Mouse (Mus musculus) hindbrain, embryonic 14.5 days (tissue): Measurements from ENCODE around the gene Med21. TPM values are rescaled to one million over a fixed set of nuclear protein-coding genes. Genes with fewer than 3 reads are reported as not detected.

Experiments
- ATAC-seq: fragments of 200-750 bp; cut with Nextera tagmentation; 2 replicates; pipeline ENCODE4 v1.8.0; 2017; ENCODE audit warnings: moderate number of reproducible peaks, mild to moderate bottlenecking, moderate TSS enrichment, moderate library complexity; ENCODE audit not compliant: low FRiP score
- DNase-seq: peaks from one replicate; pipeline ENCODE4 v3.0.0-alpha.2; 2015; ENCODE audit warnings: low spot score
- H3K27ac ChIP-seq: fragments of 300-500 bp; sonication (generic); 2 replicates; pipeline ENCODE4 v1.5.1; 2014; ENCODE audit warnings: mild to moderate bottlenecking, moderate library complexity
- H3K27me3 ChIP-seq: fragments of 300-500 bp; sonication (generic); 2 replicates; pipeline ENCODE4 v1.6.1; 2014; ENCODE audit warnings: mild to moderate bottlenecking, low read length, mixed read lengths; ENCODE audit not compliant: control insufficient read depth, insufficient read depth
- H3K36me3 ChIP-seq: fragments of 300-500 bp; sonication (generic); replicated peaks from 2 replicates; pipeline ENCODE4 v1.6.1; 2014; ENCODE audit not compliant: control insufficient read depth, insufficient read depth
- H3K4me1 ChIP-seq: fragments of 300-500 bp; sonication (generic); replicated peaks from 2 replicates; pipeline ENCODE4 v1.6.1; 2014; ENCODE audit warnings: antibody characterized with exemption, low read length, mixed read lengths; ENCODE audit not compliant: control insufficient read depth, insufficient read depth
- H3K4me2 ChIP-seq: fragments of 300-500 bp; sonication (generic); replicated peaks from 2 replicates; pipeline ENCODE4 v1.6.1; 2014; ENCODE audit warnings: mild to moderate bottlenecking, moderate library complexity
- H3K4me3 ChIP-seq: fragments of 300-500 bp; sonication (generic); replicated peaks from 2 replicates; pipeline ENCODE4 v1.5.1; 2014; ENCODE audit warnings: mild to moderate bottlenecking, low read length
- H3K9ac ChIP-seq: fragments of 300-500 bp; sonication (generic); 2 replicates; pipeline ENCODE4 v1.6.1; 2014
- H3K9me3 ChIP-seq: fragments of 300-500 bp; sonication (generic); 2 replicates; pipeline ENCODE4 v1.6.1; 2016; ENCODE audit warnings: low read length; ENCODE audit not compliant: control insufficient read depth
- WGBS: fragments of 180-500 bp; shearing (Covaris S2); extraction: QIAGEN DNeasy Blood & Tissue Kit; methylation state at CpG from one replicate; pipeline ENCODE4 v1.1.7; 2014; 5-methylcytosine and 5-hydroxymethylcytosine counted together
- polyA plus RNA-seq: library from polyadenylated mRNA; unstranded; fragments of >200 nt; fragmentation: Nextera tagmentation; extraction: Ambion mirVana; gene quantifications from 2 replicates; pipeline ENCODE4 v1.2.1, GENCODE M21; 2014

The Med21 gene
- polyA plus RNA-seq, 1 experiment from 2014 or later: 112 TPM

DNA sequence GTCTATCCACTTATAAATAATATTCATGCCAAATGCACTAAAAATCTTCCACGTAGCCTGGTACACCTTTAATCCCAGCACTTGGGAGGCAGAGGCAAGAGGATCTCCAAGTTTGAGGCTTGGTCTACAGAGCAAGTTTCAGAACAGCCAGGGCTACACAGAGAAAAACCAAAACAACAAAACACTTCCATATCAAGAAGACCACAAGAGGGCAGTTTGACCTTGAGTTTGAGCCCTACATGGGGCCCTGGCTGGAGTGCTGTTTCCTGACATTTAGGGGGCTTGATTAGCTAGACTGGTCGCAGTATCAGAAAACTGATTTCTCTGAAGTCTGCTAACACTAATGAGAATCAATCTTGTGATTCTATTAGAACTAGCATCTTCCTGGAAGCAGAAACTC lies 18.2 kb downstream of the Med21 start:
- H3K27me3 ChIP-seq: no peaks in the 10 kb centered on the region
- no peak overlapping the region for H3K4me3 ChIP-seq
- no peaks in the 10 kb centered on the region for H3K4me1 ChIP-seq
- H3K4me2 ChIP-seq: no peak overlapping the region
- WGBS: 70% methylated on average over 2 of the region's 2 CpGs
- no peak overlapping the region for H3K9ac ChIP-seq
- ATAC-seq: no peak
- no peaks in the 10 kb centered on the region for H3K36me3 ChIP-seq
- no peak overlapping the region for H3K27ac ChIP-seq
- no peak for DNase-seq
- no peaks in the 10 kb centered on the region for H3K9me3 ChIP-seq

DNA sequence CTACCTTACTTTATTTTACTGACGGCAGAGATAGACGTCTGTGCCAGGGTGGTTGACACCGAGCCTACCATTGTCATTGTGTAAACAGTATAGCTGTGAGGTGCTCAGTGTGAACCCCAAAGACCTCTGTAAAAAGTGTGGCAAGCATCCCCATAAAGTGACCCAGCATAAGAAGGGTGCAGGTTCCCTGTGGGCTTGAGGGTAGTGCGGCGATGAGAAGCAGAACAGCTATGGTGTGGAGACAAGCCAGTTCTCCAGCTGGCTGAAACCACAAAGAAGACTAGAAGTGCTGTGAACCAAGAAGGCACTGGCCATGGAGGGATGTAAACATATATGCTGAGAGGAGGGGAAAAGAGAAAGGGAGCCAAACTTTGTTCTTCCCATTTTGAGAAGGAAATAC lies 19.3 kb downstream of the Med21 start:
- no peak for DNase-seq
- Histone ChIP-seq H3K9ac (no peak overlapping the region), H3K4me2 (no peak overlapping the region), H3K36me3 (no peaks in the 10 kb centered on the region), H3K27ac (no peak overlapping the region), H3K9me3 (no peaks in the 10 kb centered on the region), H3K27me3 (no peaks in the 10 kb centered on the region), H3K4me3 (no peak overlapping the region), H3K4me1 (no peaks in the 10 kb centered on the region)
- no peak for ATAC-seq
- WGBS: 89% methylated on average over 5 of the region's 5 CpGs

DNA sequence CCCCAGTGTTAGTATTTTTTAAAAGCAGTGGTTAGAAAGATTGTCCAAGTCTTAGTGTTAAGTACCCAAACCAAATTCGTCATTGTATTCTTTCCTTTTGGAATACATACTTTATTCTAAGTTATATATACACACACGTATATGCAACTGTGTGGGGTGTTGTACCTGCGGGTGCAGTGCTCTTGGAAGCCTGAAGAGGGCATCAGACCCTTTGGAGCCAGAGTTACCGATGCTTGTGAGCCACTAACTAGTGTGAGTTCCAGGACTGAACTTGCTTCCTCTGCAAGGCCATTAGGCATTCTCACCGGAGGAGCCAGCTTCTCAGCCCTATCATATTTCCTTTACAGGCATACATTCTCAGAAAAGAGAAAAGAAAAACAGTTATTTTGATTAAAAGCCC lies 20.3 kb downstream of the Med21 start:
- no peaks in the 10 kb centered on the region for H3K27me3 ChIP-seq
- no peak overlapping the region for H3K27ac ChIP-seq
- 36% methylated on average over 5 of the region's 5 CpGs for WGBS
- DNase-seq (peak; percentile 34), ATAC-seq (no peak)
- H3K36me3 ChIP-seq: no peaks in the 10 kb centered on the region
- no peak overlapping the region for H3K4me2 ChIP-seq
- no peaks in the 10 kb centered on the region for H3K4me1 ChIP-seq
- H3K4me3 ChIP-seq: no peak overlapping the region
- H3K9me3 ChIP-seq: no peaks in the 10 kb centered on the region
- no peak overlapping the region for H3K9ac ChIP-seq

DNA sequence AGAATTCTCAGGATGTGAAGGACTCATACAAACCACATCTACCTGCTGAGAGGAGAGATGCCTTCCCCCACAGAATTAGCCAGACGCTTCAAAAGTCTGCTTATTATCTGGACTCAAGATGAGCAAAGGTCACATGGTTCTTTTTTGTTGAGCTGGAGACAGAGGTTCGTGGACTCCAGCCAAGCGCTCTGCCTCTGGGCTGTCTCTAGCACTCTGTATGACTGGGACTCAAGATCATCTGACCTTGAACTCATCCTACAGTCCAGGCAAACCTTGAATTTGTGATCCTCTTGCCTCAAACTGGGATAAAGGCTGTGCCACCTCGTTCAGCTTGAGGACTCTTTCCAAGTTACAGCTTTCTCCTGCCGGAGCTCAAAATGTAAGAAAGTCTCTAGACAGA lies 21.8 kb downstream of the Med21 start:
- Histone ChIP-seq H3K27me3 (no peaks in the 10 kb centered on the region), H3K4me1 (no peaks in the 10 kb centered on the region), H3K9ac (no peak overlapping the region), H3K4me3 (no peak overlapping the region), H3K36me3 (no peaks in the 10 kb centered on the region), H3K9me3 (no peaks in the 10 kb centered on the region), H3K27ac (no peak overlapping the region), H3K4me2 (no peak overlapping the region)
- WGBS: 63% methylated on average over 5 of the region's 5 CpGs
- DNase-seq (no peak), ATAC-seq (no peak)

DNA sequence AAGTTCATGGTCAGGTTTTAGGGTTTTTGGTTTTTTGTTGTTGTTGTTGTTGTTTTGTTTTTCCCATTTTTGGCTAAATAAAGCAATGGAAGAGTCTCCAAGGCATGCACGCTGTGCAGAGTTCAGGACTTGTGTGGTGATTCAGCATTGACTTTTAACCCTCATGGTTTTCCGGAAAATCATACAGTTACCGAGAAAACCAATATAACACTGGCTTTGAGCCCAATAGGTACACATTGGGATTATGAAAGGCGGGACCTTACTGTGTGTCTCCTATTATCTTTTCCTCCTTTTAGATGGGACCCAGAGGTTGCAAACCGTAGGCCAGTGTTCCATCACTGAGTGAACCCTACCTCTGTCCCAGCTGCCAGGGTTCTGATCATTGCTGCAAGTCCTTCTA lies 22.6 kb downstream of the Med21 start:
- ATAC-seq (no peak), DNase-seq (no peak)
- H3K36me3 ChIP-seq: no peaks in the 10 kb centered on the region
- H3K9me3 ChIP-seq: no peaks in the 10 kb centered on the region
- 97% methylated on average over 5 of the region's 5 CpGs for WGBS
- no peaks in the 10 kb centered on the region for H3K4me1 ChIP-seq
- no peak overlapping the region for H3K4me3 ChIP-seq
- H3K4me2 ChIP-seq: no peak overlapping the region
- H3K27me3 ChIP-seq: no peaks in the 10 kb centered on the region
- no peak overlapping the region for H3K27ac ChIP-seq
- no peak overlapping the region for H3K9ac ChIP-seq

DNA sequence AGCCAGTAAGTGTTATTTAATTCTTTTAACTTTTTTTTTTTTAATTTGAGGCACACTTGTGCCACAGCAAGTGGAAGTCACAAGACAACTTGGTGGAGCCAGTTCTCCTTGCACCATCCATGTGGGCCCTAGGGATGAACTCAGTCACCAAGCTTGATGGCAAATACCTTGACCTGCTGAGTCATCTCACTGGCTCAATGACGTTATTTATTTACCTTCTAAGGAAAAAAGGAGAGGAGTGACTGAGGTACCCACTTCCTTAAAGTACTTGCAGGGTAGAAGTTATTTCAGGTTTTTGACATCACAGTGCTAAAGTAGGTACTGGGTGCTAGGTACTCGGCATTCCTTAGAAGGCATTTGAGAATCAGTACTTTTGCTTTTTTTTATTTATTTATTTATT lies 23.1 kb downstream of the Med21 start:
- H3K27me3 ChIP-seq: no peaks in the 10 kb centered on the region
- 87% methylated on average over 2 of the region's 2 CpGs for WGBS
- H3K9me3 ChIP-seq: no peaks in the 10 kb centered on the region
- ATAC-seq (no peak), DNase-seq (no peak)
- H3K9ac ChIP-seq: no peak overlapping the region
- H3K4me3 ChIP-seq: no peak overlapping the region
- H3K27ac ChIP-seq: no peak overlapping the region
- no peak overlapping the region for H3K4me2 ChIP-seq
- H3K4me1 ChIP-seq: no peaks in the 10 kb centered on the region
- H3K36me3 ChIP-seq: no peaks in the 10 kb centered on the region

DNA sequence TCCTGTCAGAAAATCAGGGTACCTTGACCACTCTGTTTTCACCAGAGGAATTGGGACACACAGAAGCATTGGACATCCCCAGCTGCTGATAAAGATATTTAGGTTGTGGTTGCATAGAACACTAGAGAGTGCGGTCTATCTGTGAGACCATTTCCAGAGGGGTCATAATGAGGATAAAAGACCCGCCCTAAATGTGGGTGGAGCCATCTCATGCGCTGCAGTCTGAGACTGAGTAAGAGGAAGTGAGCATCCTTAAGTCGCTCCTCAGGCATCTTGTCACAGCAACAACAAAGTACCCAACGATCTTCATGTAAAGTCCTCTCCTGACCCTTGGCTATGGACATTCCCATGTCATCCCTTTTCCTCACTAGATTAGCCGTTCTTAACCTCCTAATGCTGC lies 24.5 kb downstream of the Med21 start:
- Histone ChIP-seq H3K4me1 (no peaks in the 10 kb centered on the region), H3K27me3 (no peaks in the 10 kb centered on the region), H3K36me3 (no peaks in the 10 kb centered on the region), H3K27ac (no peak overlapping the region), H3K9me3 (no peaks in the 10 kb centered on the region), H3K9ac (no peak overlapping the region), H3K4me3 (no peak overlapping the region), H3K4me2 (no peak overlapping the region)
- ATAC-seq (no peak), DNase-seq (no peak)
- WGBS: 89% methylated on average over 6 of the region's 6 CpGs

DNA sequence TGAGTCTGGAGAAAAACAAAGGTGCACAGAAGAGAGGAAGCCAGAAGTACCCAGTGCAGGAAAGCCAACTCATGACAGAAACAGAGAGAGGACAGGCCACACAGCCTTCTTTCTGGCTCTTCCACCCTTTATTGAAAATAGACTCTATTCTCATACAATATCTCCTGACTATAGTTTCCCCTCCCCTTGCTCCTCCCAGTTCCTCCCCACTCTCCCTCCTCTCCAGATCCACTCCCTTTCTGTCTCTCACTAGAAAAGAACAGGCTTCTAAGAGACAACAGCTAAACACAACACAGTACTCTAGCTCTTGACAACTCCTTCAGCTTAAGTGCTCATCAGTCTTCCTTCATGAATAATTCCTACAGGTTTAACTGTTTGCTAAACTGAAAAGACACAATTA lies 26.3 kb downstream of the Med21 start:
- ATAC-seq (no peak), DNase-seq (no peak)
- Histone ChIP-seq H3K4me1 (no peaks in the 10 kb centered on the region), H3K4me2 (no peak overlapping the region), H3K27me3 (no peaks in the 10 kb centered on the region), H3K9ac (no peak overlapping the region), H3K4me3 (no peak overlapping the region), H3K36me3 (no peaks in the 10 kb centered on the region), H3K9me3 (no peaks in the 10 kb centered on the region), H3K27ac (no peak overlapping the region)

DNA sequence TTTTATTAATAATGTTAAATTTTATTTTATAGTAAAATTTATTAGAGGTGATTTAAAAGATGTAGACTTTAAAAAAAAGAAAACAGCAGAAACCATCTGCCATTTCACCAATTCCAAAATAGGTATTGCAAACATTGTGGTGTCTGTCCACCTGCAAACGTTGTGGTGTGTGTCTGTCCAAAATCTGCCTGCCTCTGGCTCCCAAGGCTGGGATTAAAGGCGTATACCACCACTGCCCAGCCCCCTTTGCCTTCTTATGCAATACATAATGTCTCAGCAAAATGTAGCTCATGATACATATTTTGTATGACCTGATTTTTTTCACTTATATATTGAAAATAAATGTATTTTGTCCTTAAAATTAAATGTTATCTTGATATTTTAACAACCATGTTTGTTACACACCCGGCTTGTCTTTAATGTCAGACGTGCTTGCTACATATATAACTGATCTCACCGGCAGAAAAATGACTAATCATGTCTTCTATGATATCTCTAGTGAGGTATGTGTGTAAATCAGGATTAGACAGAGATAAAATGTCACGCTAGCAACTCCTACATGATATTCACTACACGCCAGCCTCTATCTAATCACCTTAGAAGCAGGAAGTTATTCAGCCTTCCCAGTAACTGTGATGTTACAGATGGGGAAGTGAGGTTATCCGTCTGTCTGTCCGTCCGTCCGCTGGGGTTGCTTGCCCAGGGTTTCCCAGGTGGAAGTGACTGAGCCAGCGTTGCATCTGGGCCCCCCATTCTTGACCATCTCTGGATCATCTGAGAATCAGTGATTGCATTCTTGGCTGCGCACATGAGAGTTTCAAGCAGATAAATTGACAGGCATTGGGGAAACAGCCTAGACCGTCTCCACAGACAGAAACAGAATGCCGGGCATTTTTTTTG lies 28.9 kb downstream of the Med21 start:
- no peaks in the 10 kb centered on the region for H3K36me3 ChIP-seq
- no peak for DNase-seq
- no peaks in the 10 kb centered on the region for H3K9me3 ChIP-seq
- H3K27me3 ChIP-seq: no peaks in the 10 kb centered on the region
- H3K4me3 ChIP-seq: no peak overlapping the region
- no peak for ATAC-seq
- no peak overlapping the region for H3K9ac ChIP-seq
- 90% methylated on average over 15 of the region's 15 CpGs for WGBS
- no peaks in the 10 kb centered on the region for H3K4me1 ChIP-seq
- no peak overlapping the region for H3K4me2 ChIP-seq
- H3K27ac ChIP-seq: no peak overlapping the region

DNA sequence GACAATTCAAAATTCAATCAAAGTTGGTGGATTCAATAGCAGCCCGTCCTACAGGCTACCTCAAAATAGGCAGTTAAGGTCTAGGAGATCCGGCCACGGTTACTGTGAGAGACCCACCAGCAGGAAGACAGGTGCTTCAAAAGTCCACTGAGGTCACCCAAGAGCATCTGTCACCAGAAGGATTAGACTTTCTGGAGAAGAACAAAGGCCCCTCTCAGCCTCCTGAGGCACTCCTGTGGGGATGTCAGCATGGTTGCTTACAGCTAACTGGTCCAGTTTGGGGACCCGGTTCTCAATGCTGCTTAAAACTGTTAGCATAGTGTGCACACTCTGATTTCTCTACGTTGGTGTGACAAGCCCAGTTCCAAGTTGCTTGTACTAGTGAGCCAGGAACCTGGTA lies 29.8 kb downstream of the Med21 start:
- no peak for DNase-seq
- Histone ChIP-seq H3K36me3 (no peaks in the 10 kb centered on the region), H3K4me3 (no peak overlapping the region), H3K9me3 (no peaks in the 10 kb centered on the region), H3K27ac (no peak overlapping the region), H3K4me1 (no peaks in the 10 kb centered on the region), H3K27me3 (no peaks in the 10 kb centered on the region), H3K9ac (no peak overlapping the region), H3K4me2 (no peak overlapping the region)
- no peak for ATAC-seq
- 71% methylated on average over 5 of the region's 5 CpGs for WGBS
